ENCODE assay signal across 13 mouse cellular contexts in genomic region chr15:30610613-30611012, GRCm38 (mm10).
DNase-seq lines count a peak whose midpoint lies in the region; ATAC-seq lines count a peak whose summit lies in the region.
"Had no signal": no experiment of that assay in that cellular context is flagged by ENCODE, and none has a peak within 500 bp of the region (broad histone marks: within the 10 kb centered on the region; RNA-seq: fewer than 3 reads in every experiment).

No protein-coding gene starts in this region.

- no peaks in the 10 kb centered on the region for H3K27me3 ChIP-seq in kidney, embryonic 14.5 days (ENCODE audit: control insufficient read depth, insufficient read depth, low read length)
- H3K27me3 ChIP-seq: embryonic facial prominence, embryonic 13.5 days; limb, embryonic 15.5 days; stomach, embryonic 15.5 days had no signal

- WGBS in kidney, embryonic 14.5 days, result 83% methylated on average over 7 of the region's 7 CpGs

- H3K9ac ChIP-seq in kidney, embryonic 14.5 days (ENCODE audit: low read depth, low read length), result no peak overlapping the region
- H3K9ac ChIP-seq: embryonic facial prominence, embryonic 13.5 days; limb, embryonic 15.5 days; stomach, embryonic 15.5 days had no signal

- peak; percentile 1 to 2 for DNase-seq in kidney, postnatal 36 days
- DNase-seq in lung, postnatal 10 days, result peak; percentile 7
- peak; percentile 38 for DNase-seq in telencephalon, adult 2 months (ENCODE audit: low read depth, low spot score)
- no peak for DNase-seq in neural tube, embryonic 10.5 days (ENCODE audit: extremely low spot score, low spot score)
- DNase-seq in right cerebral cortex, postnatal 36 days (ENCODE audit: low spot score in 2 of 2), result no peak
- DNase-seq in urinary bladder, postnatal 25 days (ENCODE audit: low spot score), result no peak
- DNase-seq: gastrocnemius, adult 2 months; kidney, adult 11 months had no signal

- H3K4me3 ChIP-seq in kidney, embryonic 14.5 days (ENCODE audit: low read length), result no peak overlapping the region
- H3K4me3 ChIP-seq: embryonic facial prominence, embryonic 13.5 days; gastrocnemius, adult 2 months; limb, embryonic 15.5 days; stomach, embryonic 15.5 days had no signal

- no peaks in the 10 kb centered on the region for H3K9me3 ChIP-seq in kidney, embryonic 14.5 days (ENCODE audit: control insufficient read depth, low read length)
- H3K9me3 ChIP-seq: embryonic facial prominence, embryonic 13.5 days; limb, embryonic 15.5 days; stomach, embryonic 15.5 days had no signal

- no peaks in the 10 kb centered on the region for H3K4me1 ChIP-seq in kidney, embryonic 14.5 days (ENCODE audit: control insufficient read depth, insufficient read depth, low read length)
- H3K4me1 ChIP-seq: limb, embryonic 15.5 days; stomach, embryonic 15.5 days had no signal

- H3K27ac ChIP-seq in kidney, embryonic 14.5 days (ENCODE audit: low read depth, low read length), result no peak overlapping the region
- H3K27ac ChIP-seq: embryonic facial prominence, embryonic 13.5 days; gastrocnemius, adult 2 months; limb, embryonic 15.5 days; stomach, embryonic 15.5 days had no signal

- no peak overlapping the region for H3K4me2 ChIP-seq in kidney, embryonic 14.5 days (replicated peaks; ENCODE audit: low read depth, low read length)
- H3K4me2 ChIP-seq: embryonic facial prominence, embryonic 13.5 days; limb, embryonic 15.5 days; stomach, embryonic 15.5 days had no signal

- H3K36me3 ChIP-seq in kidney, embryonic 14.5 days (ENCODE audit: control insufficient read depth, insufficient read depth, low read length), result no peaks in the 10 kb centered on the region
- H3K36me3 ChIP-seq: embryonic facial prominence, embryonic 13.5 days; limb, embryonic 15.5 days; stomach, embryonic 15.5 days had no signal

- ATAC-seq in kidney, embryonic 14.5 days (ENCODE audit: low FRiP score, low TSS enrichment), result no peak
- peak; percentile 95 for ATAC-seq in activated CD4-positive, CD25-positive, alpha-beta regulatory T cell, adult 4 months

Comparison
In these comparisons a context has a peak if more than half of its experiments do, and no peak if none do; other contexts are left out.
1. DNase-seq: peak in kidney, postnatal 36 days (2 of 2), lung, postnatal 10 days (single experiment) and telencephalon, adult 2 months (single experiment); none in neural tube, embryonic 10.5 days (single experiment), right cerebral cortex, postnatal 36 days (0 of 2) and urinary bladder, postnatal 25 days (single experiment).